Mouse (Mus musculus) myocyte (in vitro differentiated cells): ENCODE results near the gene Ppp6r1.

Experiments used
- CEBPB ChIP-seq: IDR thresholded peaks from 2 replicates; pipeline ENCODE4 v1.6.1; 2011; ENCODE audit warnings: mild to moderate bottlenecking, moderate library complexity; ENCODE audit not compliant: poor library complexity, insufficient read depth, severe bottlenecking
- E2F4 ChIP-seq: IDR thresholded peaks from one replicate; pipeline ENCODE4 v1.6.1; 2011; ENCODE audit warnings: mild to moderate bottlenecking, control low read depth, moderate library complexity; ENCODE audit not compliant: insufficient read depth
- POLR2A ChIP-seq: IDR thresholded peaks from one replicate; pipeline ENCODE4 v1.6.1; 2011; ENCODE audit warnings: low read depth, mild to moderate bottlenecking, control low read depth, moderate library complexity; ENCODE audit not compliant: insufficient read length
- TCF12 ChIP-seq: IDR thresholded peaks from one replicate; pipeline ENCODE4 v1.6.1; 2011; ENCODE audit warnings: mild to moderate bottlenecking, control low read depth; ENCODE audit not compliant: poor library complexity, insufficient read depth, severe bottlenecking
- TCF3 ChIP-seq: IDR thresholded peaks from one replicate; pipeline ENCODE4 v1.6.1; 2011; ENCODE audit warnings: low read depth, control low read depth; ENCODE audit not compliant: insufficient read length

GRCm38 (mm10) chr7:4625928-4626327, 32.9 kb downstream of the Ppp6r1 start:
- TF ChIP-seq POLR2A (no peak), TCF3 (no peak), CEBPB (no peak), E2F4 (no peak), TCF12 (no peak)
